Mouse (Mus musculus): ENCODE data around the gene Snx30.

DNA sequence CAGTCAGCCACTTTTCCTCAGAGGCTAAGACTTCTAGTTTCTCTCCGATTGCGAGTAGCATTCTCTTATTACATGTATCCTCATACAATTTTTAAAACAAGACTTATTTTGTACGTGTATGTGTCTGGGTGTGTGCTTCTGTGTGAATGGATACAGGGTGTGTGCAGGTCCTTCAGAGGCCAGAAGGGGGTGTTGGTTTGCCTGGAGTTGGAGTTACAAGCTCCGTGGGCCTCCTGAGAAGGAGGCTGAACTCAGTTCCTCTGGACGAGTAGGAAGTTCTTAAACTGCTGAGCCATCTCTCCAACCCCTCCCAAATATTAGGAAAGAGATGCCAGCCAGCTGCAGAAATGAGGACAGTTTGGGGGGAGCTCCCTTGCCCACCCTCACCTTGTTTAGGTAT lies 2.8 kb downstream of the Snx30 start:
- TF ChIP-seq CTCF (IDR thresholded peaks at IDR 0.05; ENCODE audit: borderline replicate concordance, insufficient read depth, low read depth, low read length) (peak; percentile 51), POLR2A (IDR thresholded peaks at IDR 0.05; ENCODE audit: borderline replicate concordance, insufficient read depth, low read length) (no peak)

Data from cerebellum, adult 2 months (tissue).